Mouse (Mus musculus) kidney, embryonic 14.5 days (tissue): ENCODE measurements around the gene Fam234a. TPM values are rescaled to one million over a fixed set of nuclear protein-coding genes. Genes with fewer than 3 reads are reported as not detected.

Source experiments
- ATAC-seq: fragments of 200-750 bp; cut with Nextera tagmentation; 2 replicates; pipeline ENCODE4 v1.8.0; 2017; ENCODE audit warnings: moderate number of reproducible peaks, mild to moderate bottlenecking, moderate TSS enrichment, moderate library complexity; ENCODE audit not compliant: low FRiP score, low TSS enrichment
- H3K27ac ChIP-seq: fragments of 300-500 bp; sonication (generic); 2 replicates; pipeline ENCODE4 v1.5.1; 2014; ENCODE audit warnings: low read depth, mild to moderate bottlenecking, low read length, moderate library complexity, mixed read lengths
- H3K27me3 ChIP-seq: fragments of 300-500 bp; sonication (generic); 2 replicates; pipeline ENCODE4 v1.6.1; 2014; ENCODE audit warnings: mild to moderate bottlenecking, low read length; ENCODE audit not compliant: control insufficient read depth, insufficient read depth
- H3K36me3 ChIP-seq: fragments of 300-500 bp; sonication (generic); 2 replicates; pipeline ENCODE4 v1.6.1; 2014; ENCODE audit warnings: low read length, mixed read lengths; ENCODE audit not compliant: control insufficient read depth, insufficient read depth
- H3K4me1 ChIP-seq: fragments of 300-500 bp; sonication (generic); 2 replicates; pipeline ENCODE4 v1.6.1; 2014; ENCODE audit warnings: low read length, mixed read lengths; ENCODE audit not compliant: control insufficient read depth, insufficient read depth
- H3K4me2 ChIP-seq: fragments of 300-500 bp; sonication (generic); replicated peaks from 2 replicates; pipeline ENCODE4 v1.6.1; 2014; ENCODE audit warnings: low read depth, mild to moderate bottlenecking, low read length
- H3K4me3 ChIP-seq: fragments of 300-500 bp; sonication (generic); 2 replicates; pipeline ENCODE4 v1.5.1; 2014; ENCODE audit warnings: mild to moderate bottlenecking, low read length
- H3K9ac ChIP-seq: fragments of 300-500 bp; sonication (generic); 2 replicates; pipeline ENCODE4 v1.6.1; 2014; ENCODE audit warnings: low read depth, mild to moderate bottlenecking, low read length, moderate library complexity
- H3K9me3 ChIP-seq: fragments of 300-500 bp; sonication (generic); 2 replicates; pipeline ENCODE4 v1.6.1; 2016; ENCODE audit warnings: low read length; ENCODE audit not compliant: control insufficient read depth
- WGBS: fragments of 180-500 bp; shearing (Covaris S2); extraction: QIAGEN DNeasy Blood & Tissue Kit; methylation state at CpG from one replicate; pipeline ENCODE4 v1.1.7; 2014; 5-methylcytosine and 5-hydroxymethylcytosine counted together
- polyA plus RNA-seq: library from polyadenylated mRNA; unstranded; fragments of >200 nt; fragmentation: Nextera tagmentation; extraction: Ambion mirVana; gene quantifications from 2 replicates; pipeline ENCODE4 v1.2.1, GENCODE M21; 2014

The Fam234a gene
- polyA plus RNA-seq, 1 experiment from 2014 or later, result 40.4 TPM

DNA sequence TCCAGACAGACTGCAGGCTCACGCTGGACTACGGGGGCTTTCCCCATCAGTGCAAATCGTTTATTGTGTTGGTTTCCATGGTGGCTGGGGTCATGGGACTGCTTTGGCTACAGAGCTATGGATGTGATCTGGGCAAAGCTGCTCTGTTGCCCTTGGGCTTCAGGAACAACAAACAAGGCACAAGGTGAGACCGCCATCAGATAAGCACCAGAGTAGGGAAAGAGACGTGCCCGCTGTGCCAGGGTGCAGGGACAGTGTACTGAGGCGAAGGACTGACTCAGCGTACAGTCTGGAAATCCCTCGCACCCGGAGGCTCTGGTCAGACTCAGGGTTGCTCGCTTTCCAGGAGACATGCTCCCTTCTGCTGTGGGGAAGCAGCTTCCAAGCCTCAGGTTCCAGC is 31.4 kb downstream of the Fam234a start:
- Histone ChIP-seq H3K9ac (no peak overlapping the region), H3K27me3 (no peaks in the 10 kb centered on the region), H3K4me1 (no peaks in the 10 kb centered on the region), H3K9me3 (no peaks in the 10 kb centered on the region), H3K4me2 (no peak overlapping the region), H3K4me3 (no peak overlapping the region), H3K36me3 (peaks cover 3% of the 10 kb centered on the region; the same call in 1 of the 2 replicates), H3K27ac (no peak overlapping the region)
- WGBS, result 83% methylated on average over 11 of the region's 11 CpGs
- no peak for ATAC-seq

DNA sequence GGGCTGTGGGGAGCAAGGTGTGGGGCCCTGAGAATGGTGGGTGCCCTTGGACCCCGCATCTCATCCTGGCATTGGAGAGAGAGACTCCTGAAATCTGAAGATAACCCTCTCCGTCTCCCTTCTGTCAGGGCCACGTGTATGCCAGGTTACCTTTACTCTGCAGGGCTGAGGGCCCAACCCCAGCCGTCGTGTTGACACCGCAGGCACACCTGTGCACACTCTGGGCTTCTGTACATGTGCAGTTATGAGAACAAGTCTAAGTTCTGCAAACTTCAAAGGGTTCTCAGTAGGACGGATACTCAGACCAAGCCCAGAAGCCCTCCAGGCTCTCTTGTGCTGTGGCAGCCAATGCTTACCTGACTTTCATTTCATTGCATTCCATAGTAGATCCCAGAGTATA is 31.8 kb downstream of the Fam234a start:
- WGBS, result 92% methylated on average over 7 of the region's 7 CpGs
- ATAC-seq, result no peak
- Histone ChIP-seq H3K36me3 (peaks cover 3% of the 10 kb centered on the region; the same call in 1 of the 2 replicates), H3K27me3 (no peaks in the 10 kb centered on the region), H3K4me1 (no peaks in the 10 kb centered on the region), H3K4me2 (no peak overlapping the region), H3K9ac (no peak overlapping the region), H3K9me3 (no peaks in the 10 kb centered on the region), H3K4me3 (no peak overlapping the region), H3K27ac (no peak overlapping the region)

GRCm38 (mm10) chr17:26207686-26208085 is 36.4 kb downstream of the Fam234a start, which contains the start of gene Arhgdig:
Gene Arhgdig, minus strand, starts transcription at chr17:26207786.
- Histone ChIP-seq H3K9ac (no peak within 1 kb of the TSS), H3K27ac (no peak within 1 kb of the TSS), H3K27me3 (peaks cover 15% of the 10 kb centered on the region), H3K4me2 (no peak within 1 kb of the TSS), H3K4me3 (no peak within 1 kb of the TSS), H3K4me1 (peaks cover 15% of the 10 kb centered on the region), H3K36me3 (no peaks in the 10 kb centered on the region; the same call in 1 of the 2 replicates), H3K9me3 (no peaks in the 10 kb centered on the region)
- ATAC-seq, result no peak
- WGBS, result 85% methylated on average over 12 of the region's 12 CpGs

DNA sequence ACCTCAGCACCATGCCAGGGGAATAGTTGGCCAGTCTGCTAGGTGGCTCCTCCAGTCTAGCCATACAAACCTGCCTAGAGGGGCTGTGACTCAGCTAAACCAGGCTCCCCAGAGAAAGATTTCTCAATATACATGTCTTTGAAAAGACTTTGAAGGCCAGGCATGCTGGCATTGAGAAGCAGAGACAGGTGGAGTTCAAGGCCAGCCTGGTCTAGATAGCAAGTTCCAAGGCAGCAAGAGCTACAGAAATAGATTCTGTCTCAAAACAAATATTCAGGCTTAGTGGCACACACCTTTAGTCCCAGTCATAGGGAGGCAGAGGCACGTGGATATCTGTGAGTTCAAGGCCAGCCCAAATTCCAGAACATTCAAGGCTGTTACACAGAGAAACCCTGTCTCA is 37.6 kb downstream of the Fam234a start:
- no peaks in the 10 kb centered on the region for H3K36me3 ChIP-seq
- no peak overlapping the region for H3K9ac ChIP-seq
- no peak overlapping the region for H3K27ac ChIP-seq
- H3K9me3 ChIP-seq, result no peaks in the 10 kb centered on the region
- H3K4me2 ChIP-seq, result no peak overlapping the region
- ATAC-seq, result no peak
- WGBS, result 56% methylated on average over 1 of the region's 1 CpGs
- H3K4me3 ChIP-seq, result no peak overlapping the region
- peaks cover 26% of the 10 kb centered on the region for H3K27me3 ChIP-seq
- peaks cover 16% of the 10 kb centered on the region for H3K4me1 ChIP-seq

GRCm38 (mm10) chr17:26204766-26205165 is 39.3 kb downstream of the Fam234a start:
- no peak overlapping the region for H3K4me3 ChIP-seq
- WGBS, result 24% methylated on average over 11 of the region's 11 CpGs

DNA sequence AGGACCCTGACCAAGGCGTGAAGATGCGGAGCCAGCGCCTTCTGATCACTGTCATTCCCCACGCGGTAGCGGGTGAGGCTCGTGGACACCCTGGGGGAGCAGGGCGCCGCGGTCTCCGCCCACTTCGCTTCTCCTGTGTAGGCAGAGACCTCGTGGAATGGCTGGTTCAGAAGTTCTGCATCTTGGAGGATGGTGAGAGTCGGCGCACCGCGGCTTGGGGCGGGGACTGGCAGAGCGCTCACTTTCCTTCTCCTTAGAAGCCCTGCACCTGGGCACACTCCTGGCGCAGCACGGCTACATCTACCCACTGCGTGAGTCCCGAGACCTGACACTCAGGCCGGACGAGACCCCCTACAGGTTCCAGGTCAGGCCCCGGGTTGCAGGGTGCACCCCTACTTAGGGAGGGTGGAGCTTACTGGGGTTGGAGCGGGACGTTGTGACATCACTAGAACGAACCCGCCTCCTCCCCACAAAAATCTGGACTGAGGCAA is 40.7 kb downstream of the Fam234a start:
- Histone ChIP-seq H3K4me1 (peaks cover 16% of the 10 kb centered on the region), H3K36me3 (no peaks in the 10 kb centered on the region), H3K27me3 (peaks cover 42% of the 10 kb centered on the region), H3K9me3 (no peaks in the 10 kb centered on the region), H3K4me3 (peak overlapping the region; percentile 50), H3K4me2 (peak overlapping the region; percentile 88), H3K9ac (peak overlapping the region; percentile 50), H3K27ac (no peak overlapping the region)
- no peak for ATAC-seq
- 2% methylated on average over 30 of the region's 30 CpGs for whole genome bisulfite sequencing

More at GRCm38 (mm10) chr17:26204766-26205165, 39.3 kb downstream of the Fam234a start:
- no peak overlapping the region for H3K27ac ChIP-seq
- peaks cover 16% of the 10 kb centered on the region for H3K4me1 ChIP-seq
- no peak for ATAC-seq
- H3K27me3 ChIP-seq, result peaks cover 42% of the 10 kb centered on the region
- no peak overlapping the region; the same call in 1 of the 2 replicates for H3K4me2 ChIP-seq
- H3K36me3 ChIP-seq, result no peaks in the 10 kb centered on the region
- no peak overlapping the region for H3K9ac ChIP-seq
- no peaks in the 10 kb centered on the region for H3K9me3 ChIP-seq

DNA sequence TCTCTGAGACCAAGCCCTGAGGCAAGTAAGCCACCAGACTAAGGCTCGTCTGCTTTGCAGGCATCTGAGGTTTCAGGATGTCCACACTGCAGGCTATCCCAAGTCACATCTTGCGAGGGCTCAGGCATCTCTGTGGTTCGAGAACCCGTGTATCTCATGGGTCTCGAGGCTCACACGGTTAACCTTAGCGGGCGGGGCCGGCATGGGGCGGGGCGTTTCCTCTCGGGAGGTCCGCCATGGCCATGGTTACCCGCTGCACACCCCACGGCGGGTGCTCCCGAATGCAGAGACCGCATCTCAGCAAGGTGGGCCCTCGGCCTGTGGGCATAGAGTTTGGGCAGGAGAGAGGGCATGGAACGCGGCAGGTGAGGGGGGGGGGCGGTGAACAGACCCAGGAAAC is 41.3 kb downstream of the Fam234a start, which contains the start of gene Rgs11:
TSS of gene Rgs11 (plus strand) at position 215 of the 400 bp plus-strand sequence.
- 3% methylated on average over 21 of the region's 22 CpGs for WGBS
- Histone ChIP-seq H3K4me1 (peaks cover 16% of the 10 kb centered on the region), H3K9ac (peak within 1 kb of the TSS; percentile 50), H3K27ac (no peak within 1 kb of the TSS), H3K4me3 (peak within 1 kb of the TSS; percentile 50), H3K9me3 (no peaks in the 10 kb centered on the region), H3K4me2 (peak within 1 kb of the TSS; percentile 88), H3K27me3 (peaks cover 42% of the 10 kb centered on the region), H3K36me3 (peaks cover 2% of the 10 kb centered on the region; the same call in 1 of the 2 replicates)
- ATAC-seq, result no peak

DNA sequence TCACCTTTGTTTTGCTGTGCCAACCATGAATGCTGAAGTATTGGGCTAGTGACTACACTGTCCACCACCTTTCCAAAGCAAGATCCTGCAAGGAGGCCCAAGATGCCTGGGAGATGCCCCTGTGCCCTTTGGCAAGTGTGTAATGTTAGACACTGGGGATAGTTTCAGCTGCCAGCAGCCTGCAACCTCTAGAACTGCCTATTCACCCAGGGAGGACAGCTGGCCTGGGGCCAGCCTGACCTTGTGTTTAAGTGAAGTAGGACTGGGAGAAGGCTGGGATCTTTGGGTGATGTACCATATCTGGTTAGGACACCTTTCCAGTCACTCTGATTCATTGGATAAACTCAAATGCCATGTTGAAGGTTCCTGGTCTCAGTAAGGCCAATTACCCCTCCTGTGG is 42.0 kb downstream of the Fam234a start:
- no peak overlapping the region for H3K9ac ChIP-seq
- H3K4me3 ChIP-seq, result no peak overlapping the region
- no peak overlapping the region for H3K27ac ChIP-seq
- H3K4me2 ChIP-seq, result no peak overlapping the region
- H3K36me3 ChIP-seq, result peaks cover 7% of the 10 kb centered on the region; the same call in 1 of the 2 replicates
- peaks cover 42% of the 10 kb centered on the region for H3K27me3 ChIP-seq
- H3K4me1 ChIP-seq, result peaks cover 16% of the 10 kb centered on the region
- ATAC-seq, result no peak
- no peaks in the 10 kb centered on the region for H3K9me3 ChIP-seq

- H3K9ac ChIP-seq, result peak overlapping the region; percentile 66
- H3K4me3 ChIP-seq, result peak overlapping the region; percentile 57
- peaks cover 42% of the 10 kb centered on the region for H3K27me3 ChIP-seq
- under 1% methylated on average over 67 of the region's 92 CpGs for WGBS
- H3K36me3 ChIP-seq, result peaks cover 13% of the 10 kb centered on the region; the same call in 1 of the 2 replicates
- H3K9me3 ChIP-seq, result no peaks in the 10 kb centered on the region
- no peak overlapping the region for H3K27ac ChIP-seq
- ATAC-seq, result peak; percentile 56
- peaks cover 16% of the 10 kb centered on the region for H3K4me1 ChIP-seq
- peak overlapping the region; percentile 99 for H3K4me2 ChIP-seq
These were observed 43.0 kb downstream of the Fam234a start for GRCm38 (mm10) chr17:26200831-26201705.
